Mouse (Mus musculus): ENCODE data around the gene Ccer1. TPM values are rescaled to one million over a fixed set of nuclear protein-coding genes. Genes with fewer than 3 reads are reported as not detected.

Ccer1 gene
- total and polyA plus RNA-seq, 2 experiments from 2014 or later = not detected

Other genes with a start within 250 kb of the Ccer1 start
- 44.0 and 62.1 TPM in 2 replicates for gene Dcn, start 213.4 kb upstream of the Ccer1 start, total RNA-seq (2014; rRNA removed)
- gene Dcn, start 213.4 kb upstream of the Ccer1 start, polyA plus RNA-seq (2015; fragmentation: Nextera tagmentation; extraction: Ambion mirVana) = 51.0 and 85.9 TPM in 2 replicates
- gene Lum, start 127.9 kb upstream of the Ccer1 start, total RNA-seq (2014; rRNA removed) = 4.5 and 11.8 TPM in 2 replicates
- gene Lum, start 127.9 kb upstream of the Ccer1 start, polyA plus RNA-seq (2015; fragmentation: Nextera tagmentation; extraction: Ambion mirVana) = 9.4 and 15.6 TPM in 2 replicates
- gene Kera, start 86.2 kb upstream of the Ccer1 start, total RNA-seq (2014; rRNA removed) = not detected in 2 replicates
- gene Kera, start 86.2 kb upstream of the Ccer1 start, polyA plus RNA-seq (2015; fragmentation: Nextera tagmentation; extraction: Ambion mirVana) = 0.15 and 0.20 TPM in 2 replicates
- 0.15 and 1.2 TPM in 2 replicates for gene Epyc, start 49.0 kb upstream of the Ccer1 start, total RNA-seq (2014; rRNA removed)
- 0.61 and 0.83 TPM in 2 replicates for gene Epyc, start 49.0 kb upstream of the Ccer1 start, polyA plus RNA-seq (2015; fragmentation: Nextera tagmentation; extraction: Ambion mirVana)
- gene C030005K15Rik, start 33.7 kb downstream of the Ccer1 start, total RNA-seq (2014; rRNA removed) = not detected in 2 replicates
- gene C030005K15Rik, start 33.7 kb downstream of the Ccer1 start, polyA plus RNA-seq (2015; fragmentation: Nextera tagmentation; extraction: Ambion mirVana) = not detected in 2 replicates